Mouse (Mus musculus) embryo, embryonic 10.5 days (tissue): ENCODE data around the gene Tspan5.
A peak's percentile ranks its signal among the peaks of the same experiment; 100 is the strongest.

ENCODE experiments used
- DNase-seq: peaks from one replicate; pipeline ENCODE4 v3.0.0-alpha.2; 2015; ENCODE audit warnings: low spot score

The Tspan5 gene

DNA sequence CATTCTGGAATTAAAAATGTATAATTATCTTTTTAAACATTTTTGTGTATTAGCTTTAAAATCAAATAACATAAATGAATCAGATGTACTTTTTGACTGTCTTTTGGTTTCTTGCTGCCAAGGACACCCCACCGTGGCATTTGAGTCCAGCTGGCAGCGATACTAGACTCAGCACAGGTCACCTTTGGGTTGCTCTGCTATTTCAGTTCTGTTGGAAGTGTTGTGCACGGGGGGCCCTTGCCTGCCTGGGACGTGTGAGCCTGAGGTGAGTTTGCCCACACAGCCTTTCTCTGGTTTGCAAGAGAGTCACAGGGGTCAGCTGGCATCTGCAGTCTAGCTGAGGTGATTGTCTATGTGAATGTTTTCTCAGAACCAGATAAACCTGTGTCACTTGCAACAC, 65.8 kb downstream of the Tspan5 start:
- no peak for DNase-seq

DNA sequence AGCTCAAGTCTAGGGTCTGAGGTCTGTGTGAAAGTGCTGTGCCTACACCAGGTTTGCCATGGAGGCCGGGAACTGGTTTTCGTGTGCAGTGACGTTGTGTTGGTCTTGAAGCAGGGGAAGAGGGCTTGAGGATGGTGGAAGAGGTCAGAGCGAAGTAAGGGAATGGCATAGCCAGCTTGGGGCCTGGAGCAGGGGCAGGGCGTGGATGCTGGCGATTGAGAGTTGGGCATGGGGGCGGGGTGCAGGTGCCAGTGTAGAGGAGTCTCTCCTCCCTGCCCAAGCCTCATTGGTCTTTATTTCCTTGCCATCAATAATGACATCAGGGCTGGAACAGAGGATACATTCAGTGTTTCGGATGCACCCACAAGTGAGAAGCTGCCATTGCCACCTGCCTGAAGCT, 67.5 kb downstream of the Tspan5 start:
- no peak for DNase-seq

DNA sequence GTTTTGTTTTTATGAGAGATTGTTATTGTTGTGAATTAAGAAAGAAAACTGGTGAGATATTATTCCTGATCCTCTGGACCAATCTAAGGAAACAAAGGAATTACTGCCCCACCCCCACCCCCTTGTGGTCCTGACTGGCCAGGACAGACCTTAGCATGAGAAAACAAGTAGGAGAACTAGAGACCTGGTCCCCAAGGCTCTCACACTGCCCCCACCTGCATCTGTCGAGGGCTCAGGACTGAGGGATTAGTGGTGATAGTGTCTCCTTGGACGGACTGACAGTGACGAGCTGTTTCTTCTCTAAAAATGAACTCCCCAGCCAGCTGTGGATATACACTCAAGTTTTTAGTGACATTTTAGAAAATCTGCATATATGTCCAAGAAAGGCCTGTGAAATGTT, 70.6 kb downstream of the Tspan5 start:
- no peak for DNase-seq

DNA sequence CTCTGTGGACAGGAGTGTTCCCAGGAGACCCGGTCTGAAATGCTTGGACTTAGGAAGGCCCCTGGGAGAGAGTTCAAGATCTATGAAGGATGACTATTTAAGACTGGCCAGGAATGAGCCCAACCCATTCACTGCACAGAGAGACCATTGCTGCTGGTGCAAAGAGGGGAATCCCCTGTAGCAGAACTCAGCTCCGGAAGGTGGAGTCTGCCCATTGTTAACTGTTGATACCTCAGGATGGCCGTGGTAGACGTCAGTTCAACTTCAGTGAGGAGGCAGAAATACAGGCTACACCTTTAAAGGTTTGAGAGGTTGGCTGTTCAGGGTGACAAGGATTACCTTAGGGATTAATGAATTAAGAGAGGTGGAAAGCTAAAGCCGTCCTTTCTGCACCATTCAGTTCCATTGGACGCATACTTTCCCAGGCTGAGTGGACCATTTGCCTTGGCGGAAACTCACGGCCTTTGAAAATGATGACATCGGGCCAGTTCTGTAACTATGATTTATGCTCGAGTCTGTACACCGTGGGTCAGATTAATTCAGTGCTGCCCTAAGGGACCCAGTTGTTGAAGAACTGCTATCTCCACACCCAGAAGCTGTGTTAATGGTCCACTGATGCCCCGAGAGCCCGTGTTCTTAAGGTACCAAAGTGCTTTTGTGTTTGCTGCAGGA, 71.3 kb downstream of the Tspan5 start:
- DNase-seq, result no peak

DNA sequence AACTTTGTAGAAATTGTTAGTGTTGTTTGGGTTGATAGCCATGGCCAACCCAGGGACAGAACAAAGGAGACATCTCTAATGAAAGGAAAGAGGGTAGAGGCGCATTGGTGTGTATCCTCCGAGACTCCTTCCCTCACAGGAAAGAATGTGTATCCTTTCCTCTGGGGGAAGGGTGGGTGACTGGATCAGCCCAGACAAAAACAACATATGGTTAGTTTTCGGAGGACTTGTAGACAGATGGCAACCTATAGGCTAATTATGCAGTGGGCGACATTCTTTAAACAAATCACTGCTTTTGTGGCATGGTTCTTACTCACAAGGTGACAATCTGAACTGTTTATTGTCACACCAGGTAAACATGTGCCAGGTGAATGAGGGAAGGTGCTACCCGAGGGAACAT, 72.5 kb downstream of the Tspan5 start:
- no peak for DNase-seq

DNA sequence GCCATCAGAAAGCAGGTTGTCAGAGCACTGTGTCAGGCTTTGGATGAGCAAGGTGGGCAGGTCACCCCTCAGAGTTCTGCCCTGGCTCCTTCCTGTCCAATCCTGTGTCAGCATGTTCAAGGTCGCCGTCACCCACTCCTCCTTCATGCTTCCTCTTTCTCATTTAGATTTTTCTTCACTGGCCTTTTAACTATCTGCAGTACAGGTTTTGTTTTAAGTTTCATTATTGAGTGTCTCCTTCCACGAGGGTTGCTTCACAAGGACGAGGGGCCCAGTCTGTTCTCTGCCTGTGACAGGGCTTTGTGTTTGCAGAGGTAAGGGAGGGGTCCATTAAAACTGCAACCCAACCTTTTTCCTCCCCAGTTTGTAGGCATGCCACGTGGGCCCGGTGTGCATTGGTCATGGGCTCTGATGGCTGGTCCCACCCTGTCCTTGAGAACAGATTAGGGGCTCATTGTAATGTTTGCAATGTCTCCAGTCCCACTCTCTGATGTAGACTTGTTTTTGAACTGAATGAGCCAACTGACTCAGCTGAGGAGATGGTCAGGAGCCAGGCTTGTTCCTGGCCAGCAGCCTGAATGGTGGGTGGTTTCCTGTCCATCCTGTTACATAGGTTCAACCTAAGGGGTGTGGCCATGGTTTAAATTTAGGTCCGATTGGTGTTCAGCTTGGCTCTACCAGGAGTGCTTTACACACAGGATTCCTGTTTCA, 73.3 kb downstream of the Tspan5 start:
- no peak for DNase-seq

DNA sequence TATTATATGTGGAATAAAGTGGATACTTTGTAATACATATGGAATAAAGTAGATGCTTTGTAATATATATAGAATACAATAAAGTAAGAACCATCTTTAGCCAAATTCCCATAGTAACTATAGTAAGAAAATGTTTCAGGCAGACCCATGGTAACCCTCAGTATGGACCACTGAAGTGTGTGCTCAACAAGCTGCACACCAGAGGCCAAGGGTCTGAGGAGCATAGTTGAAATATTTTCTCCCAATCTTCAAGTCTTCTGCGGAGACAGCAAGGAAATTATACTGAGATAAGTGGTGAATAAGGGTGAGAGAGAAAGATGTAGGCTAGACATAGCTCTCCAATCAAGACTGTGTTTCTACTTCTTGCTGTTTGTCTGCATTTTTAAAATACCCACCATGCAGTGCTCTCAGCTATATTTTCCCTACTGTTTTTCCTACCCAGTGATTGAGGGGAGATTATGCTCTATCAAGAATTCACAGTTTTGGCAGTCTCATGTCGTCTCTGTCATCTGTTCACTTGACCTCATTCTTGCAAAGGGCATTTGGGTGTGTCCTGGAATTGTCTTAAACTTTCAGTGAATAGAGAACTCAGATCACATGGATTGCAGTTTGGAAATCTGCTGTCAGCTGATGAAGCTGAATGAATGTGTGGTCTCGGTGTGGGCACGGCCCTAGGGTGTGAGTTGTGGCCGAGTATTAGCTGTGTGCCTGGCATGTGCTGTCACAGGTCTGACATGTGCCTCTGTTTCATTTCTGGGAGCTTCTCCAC, 75.1 kb downstream of the Tspan5 start:
- DNase-seq, result no peak

DNA sequence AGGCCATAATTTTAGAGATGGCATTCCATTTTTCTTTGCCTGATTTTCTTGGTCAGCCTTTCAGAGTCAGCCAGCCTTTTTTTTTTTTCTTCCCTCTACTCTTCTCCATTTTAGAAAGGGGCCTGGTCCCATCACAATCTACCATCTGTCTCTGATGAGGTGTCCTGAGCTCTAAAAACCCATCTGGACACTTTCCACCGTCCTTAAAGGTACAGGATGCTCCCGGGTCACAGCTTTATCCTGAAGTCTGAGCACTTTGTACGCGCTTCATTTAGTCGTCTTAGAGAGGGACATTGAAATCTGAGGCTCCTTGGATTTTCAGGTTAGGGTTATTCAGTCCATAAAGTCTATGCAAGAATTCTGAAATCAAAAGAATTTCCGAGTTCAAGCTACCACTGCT, 77.9 kb downstream of the Tspan5 start:
- DNase-seq, result no peak

DNA sequence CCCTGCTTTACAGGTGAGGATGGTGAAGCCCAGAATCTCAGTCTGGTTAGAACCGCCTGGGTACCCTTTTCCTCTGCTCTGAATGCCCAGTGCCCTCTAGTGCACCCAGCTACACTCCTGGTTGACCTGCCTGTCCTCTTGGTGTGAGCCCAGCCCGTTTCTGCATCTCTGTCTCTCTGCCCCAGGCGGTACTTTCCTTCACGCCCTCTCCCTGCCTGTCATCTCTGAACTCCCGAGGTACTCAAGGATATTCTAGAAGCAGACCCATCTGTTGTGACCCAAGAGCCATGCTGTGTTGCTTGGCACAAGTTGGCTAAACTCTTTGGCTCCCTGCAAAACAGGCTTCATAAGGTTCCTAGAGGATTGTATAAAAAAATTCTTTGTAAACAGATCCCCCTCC, 78.3 kb downstream of the Tspan5 start:
- DNase-seq, result no peak

DNA sequence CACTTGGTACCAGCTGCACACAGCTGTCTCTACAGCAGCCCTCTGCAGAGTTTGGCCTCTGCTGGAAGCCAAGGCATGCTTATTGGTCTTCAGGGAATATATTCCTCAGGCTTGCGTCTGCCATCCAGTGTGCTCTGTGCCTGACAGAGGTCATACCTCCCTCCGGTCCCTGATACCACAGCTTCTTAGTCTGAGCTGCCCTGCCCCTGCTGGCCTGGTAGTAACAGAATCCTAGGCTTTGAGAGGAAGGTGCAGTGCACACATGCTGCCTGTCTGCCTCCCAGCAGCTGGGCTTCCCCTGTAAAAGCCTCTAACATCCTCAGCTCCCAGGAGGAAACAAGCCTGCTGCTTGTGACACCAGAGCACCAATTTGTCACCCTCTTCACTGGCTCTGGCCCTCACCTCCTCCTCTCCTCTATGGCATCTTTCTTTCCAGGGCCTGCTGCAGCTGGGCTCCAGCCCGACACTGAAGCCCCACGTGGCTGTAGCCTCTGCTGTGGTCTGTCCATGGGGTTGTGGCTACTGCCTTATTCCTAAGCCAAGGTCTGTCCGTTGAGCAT, 80.0 kb downstream of the Tspan5 start:
- peak; percentile 50 for DNase-seq

DNA sequence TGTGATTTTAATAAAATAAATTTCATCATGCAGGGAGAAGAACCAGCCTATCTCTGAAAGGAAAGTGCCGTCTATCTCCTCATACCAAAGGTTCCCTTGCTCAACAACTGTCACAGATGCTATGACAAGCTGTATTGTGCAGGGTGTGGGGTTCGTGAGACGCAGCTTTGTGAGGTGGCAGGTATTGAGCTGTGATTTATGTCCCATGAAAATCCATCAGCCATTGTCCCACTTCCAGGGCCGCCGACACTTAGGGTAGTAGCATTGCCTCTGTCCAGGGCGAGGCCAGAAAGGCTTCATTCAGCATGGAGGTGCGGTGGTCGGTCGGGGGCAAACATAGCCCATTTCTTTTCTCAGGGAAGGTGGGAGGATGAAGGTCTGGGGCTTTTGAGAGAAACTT, 81.9 kb downstream of the Tspan5 start:
- peak; percentile 61 for DNase-seq

DNA sequence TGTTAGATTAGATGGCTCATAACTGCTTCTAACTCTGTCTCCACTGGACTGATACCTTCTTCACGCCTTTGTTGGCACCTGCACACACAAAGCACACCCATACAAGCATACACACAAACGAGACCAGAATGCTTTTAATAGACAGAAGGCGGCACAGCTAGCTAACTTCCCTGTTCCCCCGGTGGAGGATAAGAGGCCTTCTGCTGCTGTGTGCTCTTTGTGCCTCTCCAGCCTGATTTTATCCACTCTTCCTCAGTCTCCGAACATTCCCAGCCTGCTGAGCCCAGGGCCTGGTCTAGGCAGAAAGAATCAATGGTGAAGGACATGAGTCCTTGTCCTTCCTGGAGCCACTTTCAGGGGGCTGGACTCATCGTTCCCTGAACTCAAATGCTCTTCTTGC, 83.3 kb downstream of the Tspan5 start:
- DNase-seq, result no peak

DNA sequence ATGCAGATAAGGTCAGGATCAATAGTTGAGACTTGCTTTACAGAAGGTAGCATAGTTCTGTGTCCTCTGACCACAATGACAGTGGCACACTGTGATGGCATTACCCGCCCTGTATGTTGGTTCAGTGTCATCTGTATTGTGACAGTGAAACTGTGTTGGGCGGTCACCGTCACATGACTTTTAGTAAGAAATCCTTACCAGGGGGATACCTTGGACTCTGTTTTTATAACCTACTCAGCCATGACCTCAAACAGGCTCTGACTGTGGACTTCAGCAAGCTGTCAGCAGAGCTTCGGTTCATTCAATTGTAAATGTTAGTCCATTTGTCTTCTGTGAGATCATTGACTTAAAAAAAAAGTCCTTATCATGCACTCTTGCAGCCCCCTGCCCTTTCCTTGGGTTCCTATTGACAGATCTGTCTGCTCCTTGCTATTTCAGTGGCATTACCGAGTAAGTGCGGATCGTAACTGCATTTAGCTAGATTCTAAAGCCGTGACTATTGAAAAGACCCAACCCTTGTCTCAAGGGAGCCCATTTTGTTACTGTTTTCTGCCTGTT, 84.3 kb downstream of the Tspan5 start:
- DNase-seq, result no peak

DNA sequence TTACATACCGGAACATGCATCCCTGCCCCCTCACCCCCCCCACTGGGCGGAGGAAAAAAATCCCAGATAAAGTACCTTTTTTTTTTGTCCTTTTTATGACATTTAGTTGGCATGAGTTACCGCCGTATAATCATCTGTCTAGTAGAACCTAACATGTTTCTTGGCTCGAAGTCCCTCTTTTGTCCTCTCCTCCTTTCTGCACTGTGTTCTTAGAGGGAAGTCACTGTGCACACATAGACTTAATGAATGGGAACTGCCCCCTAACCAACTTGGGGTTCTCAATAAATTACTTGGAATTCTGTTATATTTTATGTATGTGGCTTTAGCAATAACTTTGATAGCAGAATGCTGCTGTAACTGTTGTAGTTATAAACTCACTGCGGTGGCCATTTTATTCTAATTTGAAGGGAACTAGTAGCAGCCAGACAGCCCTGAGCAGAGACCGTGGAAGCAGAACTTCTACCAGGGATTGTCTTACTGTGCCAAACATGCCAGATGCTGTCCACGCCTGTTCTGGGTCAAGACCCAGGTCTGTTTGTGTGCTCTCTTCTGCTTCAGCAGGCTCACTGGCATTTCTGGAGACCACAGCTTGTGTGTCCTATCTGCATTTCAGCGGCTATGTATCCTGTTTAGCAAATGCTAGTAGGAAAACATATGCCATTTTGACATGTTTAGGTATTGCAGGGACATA, 91.0 kb downstream of the Tspan5 start:
- no peak for DNase-seq

DNA sequence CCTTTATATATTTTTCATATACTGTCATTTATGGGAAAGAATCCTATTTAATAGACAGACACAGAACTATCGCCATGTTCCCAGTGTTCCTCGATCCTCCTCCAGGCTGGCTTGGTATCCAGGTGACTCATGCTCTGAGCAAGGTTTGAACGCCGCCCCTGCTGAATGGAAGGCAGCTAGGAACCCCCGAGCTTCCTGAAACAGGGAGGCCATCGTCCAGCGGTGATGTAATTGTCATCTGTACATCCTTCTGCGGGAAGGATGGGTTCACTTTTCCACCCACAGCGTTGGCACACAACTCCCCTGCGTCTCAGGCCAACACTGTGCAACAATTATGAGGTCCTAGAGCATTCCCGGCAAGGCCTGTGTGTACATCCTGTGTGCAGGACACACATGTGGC, 92.2 kb downstream of the Tspan5 start:
- no peak for DNase-seq

DNA sequence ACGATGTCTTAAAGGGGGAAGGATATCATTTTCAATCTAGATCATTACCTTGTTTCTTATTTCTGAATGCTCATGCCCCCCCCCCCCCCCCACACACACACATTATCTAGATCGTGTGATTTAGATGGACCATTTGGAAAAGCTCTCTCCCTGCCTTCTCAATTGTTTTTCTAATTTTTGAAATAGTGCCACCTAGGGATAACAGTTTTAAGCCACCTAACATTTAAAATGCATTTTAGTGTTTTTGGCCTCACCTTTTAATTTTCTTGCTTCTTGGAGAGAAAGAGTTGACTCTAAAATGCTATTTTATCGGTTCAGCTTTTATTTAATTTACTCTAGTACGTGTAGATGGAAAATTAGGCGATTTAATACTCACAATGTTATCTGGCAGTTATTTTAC, 94.9 kb downstream of the Tspan5 start:
- no peak for DNase-seq

DNA sequence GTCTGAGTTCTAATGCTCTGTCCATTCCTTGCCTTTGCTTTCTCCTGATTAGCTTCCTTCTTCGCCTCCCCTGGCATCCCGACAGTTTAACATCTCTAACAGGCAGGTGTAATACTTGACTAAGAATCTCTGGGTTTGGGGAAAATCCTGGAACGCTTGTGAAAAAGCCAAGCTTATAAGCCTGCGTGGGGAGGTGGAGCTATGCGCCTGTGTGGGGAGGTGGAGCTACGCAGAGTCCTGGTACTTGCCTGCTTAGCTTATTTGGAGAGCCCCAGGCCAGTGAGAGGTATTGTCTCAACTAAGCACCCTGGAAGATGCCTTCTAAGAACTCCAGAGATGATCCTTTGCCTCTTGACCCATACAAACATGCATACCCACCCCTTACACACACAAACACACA, 95.7 kb downstream of the Tspan5 start:
- no peak for DNase-seq

DNA sequence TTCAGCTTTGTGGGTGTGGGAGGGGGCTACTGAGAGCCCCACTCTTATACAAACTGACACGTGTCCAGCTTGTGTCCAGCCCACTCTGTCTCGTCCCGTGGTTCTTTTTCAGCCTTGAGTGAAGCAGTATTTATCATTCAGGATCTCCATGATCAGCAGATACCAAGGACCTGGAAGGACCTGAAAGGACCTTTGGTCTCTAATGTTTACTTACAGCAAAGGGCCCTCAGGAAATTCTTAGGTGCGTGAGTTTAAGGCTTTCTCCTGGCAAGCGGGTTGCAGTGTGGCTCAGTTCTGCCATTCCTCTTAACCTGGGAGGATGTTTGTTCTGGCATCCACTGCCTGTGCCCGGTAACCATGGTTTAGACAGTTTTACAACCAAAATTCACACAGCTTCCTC, 97.7 kb downstream of the Tspan5 start:
- no peak for DNase-seq

DNA sequence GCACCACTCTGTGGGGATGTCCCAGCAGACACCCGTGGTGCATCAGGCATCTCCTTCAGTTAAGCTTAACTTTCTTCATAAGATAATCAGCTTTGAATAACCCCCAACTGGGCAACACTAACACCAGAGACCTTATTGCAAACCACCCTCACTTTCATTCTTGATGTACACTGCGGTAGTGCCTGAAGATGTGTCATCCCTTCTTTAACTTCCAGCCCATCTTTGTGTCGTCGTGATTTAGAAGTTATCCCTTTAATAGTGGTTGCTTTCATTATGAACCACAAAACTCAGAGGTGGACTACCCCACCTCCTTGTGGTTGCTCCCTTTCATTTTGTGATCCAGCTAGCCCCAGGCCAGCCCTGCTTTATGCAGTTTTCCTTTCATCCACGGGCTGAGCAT, 99.3 kb downstream of the Tspan5 start:
- DNase-seq, result no peak

DNA sequence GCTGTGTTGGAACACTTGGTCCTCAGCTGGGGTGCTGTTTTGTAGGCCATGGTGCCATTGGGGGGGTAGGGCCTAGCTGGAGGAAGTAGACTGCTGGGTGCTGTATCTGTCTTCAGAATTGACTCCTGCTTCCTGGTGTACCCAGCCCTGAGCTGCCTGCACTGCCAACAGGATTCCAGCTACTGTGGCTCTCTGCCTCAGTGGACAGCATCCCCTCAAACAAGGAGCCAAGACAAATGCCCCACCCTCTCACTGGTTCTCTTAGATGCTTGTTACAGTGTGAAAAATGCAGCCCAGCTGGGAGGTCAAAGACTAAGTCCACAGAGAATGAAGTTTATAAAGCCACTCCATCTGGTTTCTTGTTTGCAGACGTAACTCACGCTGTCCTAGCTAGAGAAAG, 101.2 kb downstream of the Tspan5 start:
- no peak for DNase-seq

DNA sequence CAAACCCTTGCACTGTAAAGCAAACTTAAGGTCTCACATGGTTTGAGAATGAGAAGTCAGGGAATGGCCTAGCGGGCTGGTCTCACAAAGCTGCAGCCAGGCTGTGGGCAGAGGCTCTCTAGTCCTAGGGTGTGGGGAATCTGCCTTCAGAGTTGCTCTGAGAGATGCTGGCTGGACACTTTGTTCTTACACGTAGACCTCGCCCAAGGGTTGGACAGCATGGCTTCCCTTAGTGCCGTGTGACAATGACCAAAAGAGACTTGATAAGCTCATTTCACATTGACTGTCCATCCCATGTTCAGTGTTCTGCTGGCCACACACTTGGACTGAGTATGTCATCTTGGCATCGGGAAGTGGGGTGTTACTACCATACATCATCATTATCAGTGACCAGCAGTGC, 101.6 kb downstream of the Tspan5 start:
- no peak for DNase-seq

DNA sequence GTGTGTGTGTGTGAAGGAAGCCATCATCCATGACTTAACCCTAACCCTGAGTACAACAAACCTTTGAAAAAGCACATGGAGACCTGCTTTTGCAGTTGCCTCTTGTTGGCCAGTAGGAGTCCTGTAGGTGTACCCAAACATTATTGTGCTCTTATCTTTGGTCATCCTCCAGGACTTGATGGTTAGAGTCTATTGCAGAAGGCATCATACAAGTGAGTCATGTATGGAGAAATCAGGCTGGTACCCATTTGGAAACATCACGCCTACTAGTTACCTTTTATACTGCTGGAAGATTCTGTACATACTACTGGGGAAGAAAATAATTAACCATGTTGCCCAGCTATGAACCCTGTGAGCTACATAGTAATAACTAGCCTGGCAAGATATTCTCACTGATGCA, 103.8 kb downstream of the Tspan5 start:
- no peak for DNase-seq
